Mouse (Mus musculus) erythroblast, embryonic 14.5 days (primary cell): ENCODE measurements around the gene Tlr4. TPM values are rescaled to one million over a fixed set of nuclear protein-coding genes. Genes with fewer than 3 reads are reported as not detected.

Experiments
- H3K27me3 ChIP-seq: 2 replicates; pipeline ENCODE4 v1.6.1; 2012; ENCODE audit warnings: inconsistent platforms; ENCODE audit not compliant: control insufficient read depth
- H3K36me3 ChIP-seq: 2 replicates; pipeline ENCODE4 v1.6.1; 2012; ENCODE audit warnings: mild to moderate bottlenecking, inconsistent platforms; ENCODE audit not compliant: control insufficient read depth
- H3K4me1 ChIP-seq: 2 replicates; pipeline ENCODE4 v1.6.1; 2012; ENCODE audit warnings: inconsistent platforms; ENCODE audit not compliant: control insufficient read depth
- H3K4me3 ChIP-seq: replicated peaks from 2 replicates; pipeline ENCODE3; 2012; ENCODE audit warnings: moderate library complexity, mild to moderate bottlenecking, inconsistent platforms
- H3K9me3 ChIP-seq: 2 replicates; pipeline ENCODE4 v1.6.1; 2012; ENCODE audit warnings: low read length, inconsistent platforms, mixed read lengths; ENCODE audit not compliant: control insufficient read depth
- GATA1 ChIP-seq: IDR thresholded peaks from 2 replicates; pipeline ENCODE4 v1.6.1; 2012; ENCODE audit warnings: low read length, inconsistent platforms, mixed read lengths
- TAL1 ChIP-seq: IDR thresholded peaks from 3 replicates; pipeline ENCODE4 v1.6.1; 2012; ENCODE audit warnings: low read length, inconsistent platforms, mixed read lengths
- polyA plus RNA-seq: library from polyadenylated mRNA; stranded (reverse); fragments of >175 nt; gene quantifications from 2 replicates; pipeline ENCODE4 v1.2.3, GENCODE M21; 2012

Tlr4 gene
- polyA plus RNA-seq, 1 experiment: not detected

DNA sequence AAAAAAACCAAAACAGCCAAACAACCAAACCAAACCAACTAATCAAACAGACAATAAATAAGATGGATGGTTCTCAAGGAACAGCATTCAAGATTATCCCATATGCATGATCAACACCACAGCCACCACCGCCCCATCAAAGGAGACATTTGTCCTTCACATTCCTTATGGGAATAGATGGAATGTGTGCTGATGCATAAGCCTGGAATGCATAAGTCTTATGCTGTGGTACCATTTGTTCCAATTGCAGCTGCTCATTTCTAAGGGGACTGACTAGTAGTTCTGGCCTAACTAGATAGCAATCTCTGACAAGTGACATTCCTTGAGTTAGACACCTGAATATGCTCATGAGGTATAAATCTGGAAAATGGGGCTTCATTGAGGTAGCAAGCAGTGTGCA, 54.1 kb downstream of the Tlr4 start:
- Histone ChIP-seq H3K4me3 (no peak overlapping the region), H3K36me3 (no peaks in the 10 kb centered on the region), H3K4me1 (no peaks in the 10 kb centered on the region), H3K27me3 (no peaks in the 10 kb centered on the region), H3K9me3 (peaks cover 2% of the 10 kb centered on the region; the same call in 1 of the 2 replicates)
- TF ChIP-seq TAL1 (no peak), GATA1 (no peak)

- Histone ChIP-seq H3K4me1 (no peaks in the 10 kb centered on the region), H3K27me3 (no peaks in the 10 kb centered on the region), H3K36me3 (no peaks in the 10 kb centered on the region), H3K9me3 (no peaks in the 10 kb centered on the region), H3K4me3 (no peak overlapping the region)
- TF ChIP-seq GATA1: no peak
- no peak for TF ChIP-seq TAL1
Observed at GRCm38 (mm10) chr4:66883264-66883663, 55.9 kb downstream of the Tlr4 start.

GRCm38 (mm10) chr4:66894547-66894946, 67.2 kb downstream of the Tlr4 start:
- Histone ChIP-seq H3K9me3 (no peaks in the 10 kb centered on the region), H3K36me3 (no peaks in the 10 kb centered on the region), H3K4me3 (no peak overlapping the region), H3K27me3 (no peaks in the 10 kb centered on the region), H3K4me1 (no peaks in the 10 kb centered on the region)
- no peak for TF ChIP-seq GATA1

GRCm38 (mm10) chr4:66894981-66895380, 67.6 kb downstream of the Tlr4 start:
- TF ChIP-seq GATA1 (no peak), TAL1 (no peak)
- Histone ChIP-seq H3K36me3 (no peaks in the 10 kb centered on the region), H3K9me3 (no peaks in the 10 kb centered on the region), H3K4me1 (no peaks in the 10 kb centered on the region), H3K27me3 (no peaks in the 10 kb centered on the region), H3K4me3 (no peak overlapping the region)

- no peak overlapping the region for H3K4me3 ChIP-seq
- H3K36me3 ChIP-seq: no peaks in the 10 kb centered on the region
- no peak for TF ChIP-seq TAL1
- no peaks in the 10 kb centered on the region for H3K9me3 ChIP-seq
- no peaks in the 10 kb centered on the region for H3K4me1 ChIP-seq
- no peaks in the 10 kb centered on the region for H3K27me3 ChIP-seq
Observed at GRCm38 (mm10) chr4:66900126-66900525, 72.7 kb downstream of the Tlr4 start.

- Histone ChIP-seq H3K27me3 (no peaks in the 10 kb centered on the region), H3K36me3 (no peaks in the 10 kb centered on the region), H3K9me3 (no peaks in the 10 kb centered on the region), H3K4me1 (no peaks in the 10 kb centered on the region), H3K4me3 (no peak overlapping the region)
- TF ChIP-seq GATA1 (no peak), TAL1 (no peak)
Observed at GRCm38 (mm10) chr4:66901498-66901897, 74.1 kb downstream of the Tlr4 start.

- no peaks in the 10 kb centered on the region for H3K4me1 ChIP-seq
- no peaks in the 10 kb centered on the region for H3K9me3 ChIP-seq
- H3K27me3 ChIP-seq: no peaks in the 10 kb centered on the region
- no peak for TF ChIP-seq TAL1
- TF ChIP-seq GATA1: no peak
- no peaks in the 10 kb centered on the region for H3K36me3 ChIP-seq
- H3K4me3 ChIP-seq: no peak overlapping the region
Observed at GRCm38 (mm10) chr4:66908376-66908775, 81.0 kb downstream of the Tlr4 start.

GRCm38 (mm10) chr4:66919630-66920372, 92.4 kb downstream of the Tlr4 start:
- Histone ChIP-seq H3K27me3 (no peaks in the 10 kb centered on the region), H3K36me3 (no peaks in the 10 kb centered on the region), H3K4me1 (no peaks in the 10 kb centered on the region), H3K4me3 (no peak overlapping the region), H3K9me3 (no peaks in the 10 kb centered on the region)
- TF ChIP-seq TAL1 (no peak), GATA1 (no peak)

DNA sequence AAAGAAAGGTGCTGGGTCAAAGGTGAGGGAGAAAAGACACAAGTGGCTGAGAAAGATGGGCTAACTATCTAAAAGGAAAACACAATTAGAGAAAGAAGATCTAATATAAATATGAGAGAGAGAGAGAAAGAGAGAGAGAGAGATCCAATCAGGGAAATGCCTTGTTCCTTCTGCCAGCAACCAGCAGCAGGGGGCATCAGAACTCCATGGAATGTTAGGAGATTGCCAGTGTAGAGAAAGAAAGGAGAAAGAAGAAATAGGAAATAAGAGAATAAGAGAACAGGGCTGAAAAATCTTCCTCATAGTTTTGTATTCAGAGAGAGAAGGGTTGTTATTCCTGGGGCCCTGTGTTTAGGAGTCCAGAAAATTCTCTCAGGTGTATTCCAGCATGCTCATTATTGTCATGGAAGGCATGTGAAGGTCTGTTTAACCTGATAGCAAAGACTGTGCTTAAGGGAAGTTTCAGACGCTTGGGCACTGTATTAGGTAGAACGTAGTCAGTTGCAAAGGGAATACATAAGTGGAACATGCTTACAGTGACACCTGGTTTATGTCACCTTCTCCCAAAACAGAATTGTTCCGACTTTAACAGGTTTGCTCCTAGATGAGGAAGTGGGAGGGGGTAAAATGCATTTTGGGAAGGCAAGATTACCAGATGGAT, 96.4 kb downstream of the Tlr4 start:
- TF ChIP-seq TAL1 (no peak), GATA1 (no peak)
- Histone ChIP-seq H3K4me3 (no peak overlapping the region), H3K27me3 (no peaks in the 10 kb centered on the region), H3K4me1 (no peaks in the 10 kb centered on the region), H3K9me3 (no peaks in the 10 kb centered on the region), H3K36me3 (no peaks in the 10 kb centered on the region)

GRCm38 (mm10) chr4:66926066-66926465, 98.7 kb downstream of the Tlr4 start:
- H3K4me3 ChIP-seq: no peak overlapping the region
- no peaks in the 10 kb centered on the region for H3K9me3 ChIP-seq
- no peaks in the 10 kb centered on the region for H3K36me3 ChIP-seq
- no peaks in the 10 kb centered on the region for H3K4me1 ChIP-seq
- H3K27me3 ChIP-seq: no peaks in the 10 kb centered on the region
- no peak for TF ChIP-seq TAL1
- no peak for TF ChIP-seq GATA1
